Mouse (Mus musculus): Measurements from ENCODE around the gene Ppara.

Ppara gene

DNA sequence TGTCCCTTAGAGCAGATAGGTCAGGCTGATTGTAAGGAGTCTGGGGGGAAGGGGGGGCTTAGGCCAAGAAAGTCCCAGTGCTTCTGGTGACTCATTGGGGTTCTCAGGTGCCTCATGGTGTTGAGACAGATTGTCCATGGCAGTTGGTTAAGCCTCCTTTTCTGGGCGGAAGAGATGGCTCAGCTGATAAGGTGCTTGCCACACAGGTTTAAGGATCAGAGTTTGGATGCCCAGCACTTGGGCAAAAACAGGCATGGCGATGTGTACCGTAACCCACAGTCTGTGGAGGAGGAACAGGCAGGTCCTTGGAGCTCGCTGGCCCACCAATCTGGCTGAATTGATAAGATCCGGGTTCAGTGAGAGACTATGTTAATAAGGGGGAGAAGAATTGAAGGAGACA lies 102.1 kb downstream of the Ppara start:
- in situ Hi-C loops (cut with MboI, MseI), result no loop called here

GRCm38 (mm10) chr15:85840983-85841382 lies 106.2 kb downstream of the Ppara start:
- in situ Hi-C loops (cut with MboI, MseI), result no loop called here

DNA sequence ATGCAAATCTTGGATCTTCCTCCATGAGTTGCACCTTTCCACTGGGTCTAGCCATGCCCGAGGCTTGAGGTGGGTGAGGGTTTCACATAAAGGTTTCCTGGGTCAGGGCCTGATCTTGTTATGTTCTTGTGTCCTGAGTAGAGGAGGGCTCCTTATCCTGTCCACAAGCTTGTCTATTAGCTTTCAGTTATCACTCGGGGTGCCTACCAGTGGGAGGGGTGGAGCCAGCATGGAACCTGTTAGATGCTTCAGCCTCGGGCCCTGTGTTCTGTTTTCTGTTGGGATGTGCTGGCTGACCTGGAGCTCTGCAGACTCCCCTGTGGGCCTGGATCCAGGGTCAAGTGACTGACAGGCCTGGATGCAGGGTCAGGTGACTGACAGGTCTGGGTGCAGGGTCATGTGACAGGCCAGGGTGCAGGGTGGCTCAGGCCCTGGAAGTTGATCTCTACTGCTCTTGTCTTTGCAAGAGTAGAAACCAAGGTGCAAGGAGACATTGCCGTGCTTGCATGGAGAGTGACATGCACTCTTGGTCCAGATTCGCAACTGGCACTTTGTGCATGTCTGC lies 107.1 kb downstream of the Ppara start:
- in situ Hi-C loops (cut with MboI, MseI), result no loop called here

DNA sequence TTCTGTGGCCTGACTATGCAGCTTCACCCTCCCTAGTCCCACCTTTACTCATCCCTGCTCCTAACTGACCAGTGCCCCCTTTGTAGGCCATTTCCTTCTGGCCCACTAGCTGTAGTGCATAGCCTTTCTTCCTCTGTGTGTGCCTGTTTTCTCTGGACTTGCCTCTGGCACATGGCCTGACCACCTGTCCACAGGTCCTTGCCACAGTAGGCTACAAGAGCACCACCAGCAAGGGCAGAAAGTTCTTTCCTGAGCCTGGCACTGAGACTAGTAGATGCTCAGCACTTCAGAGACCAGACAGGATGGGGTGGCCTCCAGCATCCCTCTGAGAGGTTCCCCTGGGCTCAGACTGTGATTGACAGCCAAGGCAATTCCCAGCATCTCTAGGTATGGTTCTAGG lies 110.3 kb downstream of the Ppara start:
- in situ Hi-C loops (cut with MboI, MseI), result no loop called here

- in situ Hi-C loops (cut with MboI, MseI), result loop anchor here (5.0 to 25.0 kb wide), 2 partner anchors 135 to 240 kb away; no protein-coding TSS in a partner anchor
Measured at GRCm38 (mm10) chr15:85851656-85852392, 117.0 kb downstream of the Ppara start.

Data from T-helper 2 cell (primary cell).